Mouse (Mus musculus) C2C12 (cell line): ENCODE data around the gene Olfr679.

ENCODE experiments used
- CTCF ChIP-seq: IDR thresholded peaks from one replicate; pipeline ENCODE4 v1.5.1; 2011; ENCODE audit not compliant: control insufficient read depth, insufficient read depth, insufficient read length
- MYOD1 ChIP-seq: IDR thresholded peaks from one replicate; pipeline ENCODE4 v1.6.1; 2011; ENCODE audit warnings: low read depth; ENCODE audit not compliant: control insufficient read depth, insufficient read length

DNA sequence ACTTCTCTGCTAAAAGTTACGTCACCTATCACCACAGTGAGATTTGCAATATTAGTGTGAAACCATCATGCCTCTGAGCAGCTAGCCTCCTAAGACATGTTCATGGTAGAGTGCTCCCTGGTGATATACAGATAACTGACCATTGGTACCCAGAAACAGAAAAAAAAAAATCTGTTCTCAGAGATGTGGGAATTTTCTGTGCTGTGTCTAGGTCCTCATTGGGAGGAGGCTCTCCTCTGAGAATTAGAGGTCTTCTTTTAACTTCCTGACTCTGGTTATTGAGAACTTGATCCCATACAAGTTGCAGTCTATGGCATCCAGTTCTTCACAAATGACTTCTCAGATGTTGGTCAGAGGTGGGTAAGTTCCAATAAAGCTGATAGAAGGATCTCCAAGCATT, 16.8 kb upstream of the Olfr679 start, which contains the start of gene Olfr678:
- TF ChIP-seq CTCF, result no peak
- TF ChIP-seq MYOD1, result no peak
